Mouse (Mus musculus) mouse embryonic stem cell (cell line): ENCODE measurements at regions not wholly inside any gene's neighbourhood (a gene's known extent, or its start where the extent isn't known, plus 50 kb on each side); places are given as distances from the start of the nearest gene placed in this dataset.

ENCODE experiments used
- in situ Hi-C, 2 experiments: fragments of 300-500 bp; cut with MboI; formaldehyde crosslinking; loops; 1 replicate in 1 of 2; 3 replicates in 1 of 2; pipeline ENCODE4 v1.14.3; 2019 to 2020; ENCODE audit warnings: low sequenced_read_pairs in 2 of 2, low pct_unique_long_range_greater_than_20kb in 1 of 2, mixed read lengths in 1 of 2; ENCODE audit not compliant: unreplicated experiment in 1 of 2

- in situ Hi-C loops, result loop anchor here in 1 of 2 experiments (25.0 kb wide), 1 partner anchor 264 kb away; no protein-coding TSS in a partner anchor
These were observed 379.7 kb downstream of the Slc4a3 start for GRCm38 (mm10) chr1:75925802-75926201.

- in situ Hi-C loops, result loop anchor here in 1 of 2 experiments (25.0 kb wide), 1 partner anchor 270 kb away; no protein-coding TSS in a partner anchor
These were observed 385.8 kb downstream of the Slc4a3 start for GRCm38 (mm10) chr1:75931852-75932251.

DNA sequence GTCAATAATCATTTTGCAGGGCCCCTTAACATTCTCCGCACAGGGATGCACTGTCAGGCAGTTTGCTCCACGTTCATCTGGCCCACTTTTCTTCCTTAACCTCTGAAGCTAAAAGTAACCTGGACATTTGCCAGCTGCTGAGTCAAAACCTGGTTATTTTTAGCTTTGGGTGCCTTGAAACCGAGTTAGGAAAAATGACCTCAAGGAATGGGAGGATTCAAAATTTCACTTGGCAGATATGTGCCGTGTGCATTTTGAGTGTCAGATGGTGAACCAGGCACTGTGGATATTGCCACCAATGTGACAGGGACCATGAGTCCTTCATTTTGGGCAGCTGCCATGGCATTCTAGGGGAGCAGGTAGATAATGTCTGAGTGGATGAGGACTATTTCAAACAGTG is 387.8 kb downstream of the Slc4a3 start:
- in situ Hi-C loops, result loop anchor here in 1 of 2 experiments (25.0 kb wide), 1 partner anchor 272 kb away; no protein-coding TSS in a partner anchor

GRCm38 (mm10) chr1:75934761-75935160 is 388.7 kb downstream of the Slc4a3 start:
- in situ Hi-C loops, result loop anchor here in 1 of 2 experiments (25.0 kb wide), 1 partner anchor 272 kb away; no protein-coding TSS in a partner anchor

DNA sequence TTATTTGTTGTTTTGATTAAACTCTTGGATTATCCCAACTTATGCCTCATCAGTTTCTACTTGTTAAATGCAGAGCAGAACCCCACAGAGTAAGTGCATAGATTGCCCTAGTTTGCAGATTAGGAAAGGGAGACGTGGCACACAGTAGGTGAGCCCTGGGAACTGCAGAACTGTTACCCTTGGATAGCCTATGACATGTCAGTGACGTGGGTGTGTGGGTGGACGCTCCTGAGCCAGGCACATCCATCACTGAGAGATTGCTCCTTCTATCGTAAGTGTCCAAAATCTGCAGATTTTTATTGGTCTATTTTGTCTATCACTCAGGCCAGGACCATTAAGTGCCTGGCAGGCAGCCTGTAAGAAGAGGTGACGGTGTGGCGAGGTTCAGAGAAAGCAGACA is 389.8 kb downstream of the Slc4a3 start:
- in situ Hi-C loops, result loop anchor here in 1 of 2 experiments (25.0 kb wide), 1 partner anchor 274 kb away; no protein-coding TSS in a partner anchor

- in situ Hi-C loops, result loop anchor here in 1 of 2 experiments (25.0 kb wide), 1 partner anchor 274 kb away; no protein-coding TSS in a partner anchor
These were observed 390.5 kb downstream of the Slc4a3 start for GRCm38 (mm10) chr1:75936596-75936995.

GRCm38 (mm10) chr1:75937331-75937730 is 391.3 kb downstream of the Slc4a3 start:
- in situ Hi-C loops, result loop anchor here in 1 of 2 experiments (25.0 kb wide), 1 partner anchor 275 kb away; no protein-coding TSS in a partner anchor

GRCm38 (mm10) chr1:75946290-75946839 is 400.3 kb downstream of the Slc4a3 start:
- in situ Hi-C loops, result loop anchor here in 1 of 2 experiments (25.0 kb wide), 1 partner anchor 284 kb away; no protein-coding TSS in a partner anchor

GRCm38 (mm10) chr1:75978203-75978986 is 432.3 kb downstream of the Slc4a3 start:
- in situ Hi-C loops, result no loop called here

DNA sequence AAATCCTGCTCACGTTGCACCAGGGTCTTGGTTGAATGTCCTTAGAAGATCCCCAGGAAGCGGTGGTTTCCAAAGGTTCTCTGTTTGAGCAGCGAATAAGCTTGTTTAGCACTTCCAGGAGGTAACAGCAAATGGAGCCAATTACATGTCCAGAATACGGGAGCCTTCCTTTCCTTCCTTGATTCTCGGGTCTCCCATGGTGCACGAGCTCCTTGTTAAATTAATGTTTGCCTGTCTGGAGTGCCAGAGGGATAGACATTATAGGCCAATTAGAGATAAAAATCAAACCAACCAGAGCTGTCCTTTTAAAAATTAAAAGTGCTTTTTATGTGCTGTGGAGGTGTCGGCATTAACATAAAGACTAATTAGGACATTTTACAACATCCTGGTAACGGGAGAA is 437.0 kb downstream of the Slc4a3 start:
- in situ Hi-C loops, result no loop called here

DNA sequence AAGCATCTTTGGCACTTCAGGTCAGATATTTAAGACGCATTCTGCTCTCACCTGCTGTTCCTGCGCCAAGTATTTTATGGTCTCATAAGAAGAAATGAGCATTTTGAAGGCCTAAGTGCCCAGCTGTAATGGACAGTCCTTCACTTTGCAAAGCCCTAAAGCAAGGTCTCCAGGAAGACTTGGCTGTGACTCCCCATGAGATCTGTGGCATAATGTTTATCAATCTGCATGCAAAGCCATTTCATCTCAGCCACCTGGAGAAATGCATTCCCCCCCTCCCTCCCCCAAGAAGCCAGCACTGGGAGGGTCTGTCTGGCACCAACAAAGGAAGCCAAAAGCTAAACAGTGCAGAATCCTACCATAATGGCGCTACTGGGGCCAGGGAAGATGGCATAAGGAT is 437.4 kb downstream of the Slc4a3 start:
- in situ Hi-C loops, result no loop called here

DNA sequence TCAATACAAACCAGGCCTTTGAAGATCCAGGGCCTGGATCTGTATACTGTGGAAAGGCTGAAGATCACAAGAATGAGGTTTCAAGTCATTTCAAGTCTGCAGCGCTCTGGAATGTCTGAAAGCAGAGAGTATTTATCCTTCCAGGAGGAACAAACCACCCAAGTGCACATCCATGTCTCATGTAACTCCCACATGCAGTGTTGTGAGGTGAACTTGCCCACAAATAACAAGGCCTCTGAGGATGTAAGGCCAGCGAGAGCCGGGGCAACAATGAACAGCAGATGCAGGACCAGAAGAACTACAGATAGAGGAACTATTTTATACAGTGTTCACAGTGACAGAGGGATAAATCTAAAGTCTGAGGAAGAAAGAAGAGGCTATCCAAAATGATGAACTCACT is 442.4 kb downstream of the Slc4a3 start:
- in situ Hi-C loops, result no loop called here

- in situ Hi-C loops, result no loop called here
These were observed 446.0 kb downstream of the Slc4a3 start for GRCm38 (mm10) chr1:75992039-75992438.

DNA sequence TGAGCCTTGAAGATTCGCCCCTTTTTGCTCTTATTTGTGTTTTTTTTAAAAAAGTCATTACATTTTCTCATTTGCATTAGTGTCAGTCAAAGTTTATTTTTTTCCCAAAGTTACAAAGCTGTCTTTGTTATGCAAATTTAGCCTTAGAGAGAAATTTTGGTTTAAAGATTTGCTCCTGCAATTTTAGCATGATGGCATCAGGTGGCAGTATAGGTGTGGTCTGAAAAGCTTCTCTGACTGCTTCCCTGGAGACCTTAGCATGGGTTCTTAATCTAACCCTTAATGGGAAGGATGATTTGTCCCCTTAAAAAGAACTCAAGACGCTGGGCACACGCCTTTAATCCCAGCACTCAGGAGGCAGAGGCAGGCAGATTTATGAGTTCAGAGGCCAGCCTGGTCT is 451.2 kb downstream of the Slc4a3 start:
- in situ Hi-C loops, result no loop called here

DNA sequence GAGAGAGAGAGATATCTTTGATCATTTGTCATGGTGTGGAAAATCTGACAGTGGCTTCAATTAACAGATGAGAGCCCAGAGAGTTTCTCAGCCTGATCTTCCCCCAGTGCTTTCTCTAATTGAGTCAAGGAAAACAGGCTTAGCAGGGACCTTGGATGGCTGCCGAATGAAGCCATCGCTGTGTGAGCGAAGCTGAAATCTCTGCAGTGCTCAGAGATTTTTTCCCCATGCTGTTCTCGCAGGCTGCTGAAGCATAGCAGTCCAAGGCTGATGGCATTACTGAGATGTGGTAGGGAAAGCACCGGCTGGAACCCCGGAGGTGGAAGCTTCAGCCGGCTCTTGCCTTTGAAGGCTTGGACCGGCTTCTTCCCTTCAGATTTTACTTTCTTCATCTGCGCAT is 455.1 kb downstream of the Slc4a3 start:
- in situ Hi-C loops, result no loop called here

- in situ Hi-C loops, result no loop called here
These were observed 463.5 kb downstream of the Slc4a3 start for GRCm38 (mm10) chr1:76009601-76010000.

- in situ Hi-C loops, result no loop called here
These were observed 464.2 kb downstream of the Slc4a3 start for GRCm38 (mm10) chr1:76010212-76010800.

DNA sequence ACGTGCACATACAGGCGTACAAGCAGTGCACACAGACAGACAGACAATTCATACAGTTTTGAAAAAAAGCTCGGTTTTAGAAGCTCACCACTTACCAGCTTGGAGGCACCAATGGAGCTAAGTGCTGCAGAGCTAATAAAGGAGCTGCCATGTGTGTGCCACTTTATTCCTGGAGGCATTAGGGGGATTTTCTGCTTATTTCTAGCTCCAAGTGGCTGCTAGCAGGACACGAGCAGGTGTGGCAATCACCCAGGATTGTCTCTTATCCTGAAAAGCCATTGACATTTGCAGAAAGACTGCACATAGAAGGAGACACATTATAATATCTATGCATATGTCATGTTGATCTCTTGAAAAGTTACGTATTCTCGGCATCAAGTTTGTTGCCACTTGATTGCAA is 472.5 kb downstream of the Slc4a3 start:
- in situ Hi-C loops, result no loop called here

DNA sequence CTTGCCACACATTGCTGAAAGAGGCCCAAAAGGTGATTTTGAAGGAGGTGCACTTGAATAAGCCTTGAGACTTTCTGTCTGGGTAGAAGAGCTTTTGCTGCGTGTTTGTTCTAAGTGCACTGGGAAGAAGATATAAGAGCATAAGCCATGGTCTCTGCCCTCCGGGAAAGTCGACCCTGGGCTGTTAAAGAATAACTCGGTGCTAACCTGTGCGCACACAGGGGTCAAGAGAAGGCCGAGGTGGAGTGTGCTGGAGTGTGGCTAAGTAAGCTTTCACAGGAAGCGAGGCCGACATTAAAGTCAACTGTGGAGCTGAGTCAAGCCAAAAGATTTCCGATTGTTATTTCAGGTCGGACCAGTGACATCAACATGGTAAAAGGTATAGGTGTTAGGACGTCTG is 473.0 kb downstream of the Slc4a3 start:
- in situ Hi-C loops, result no loop called here
